Mouse (Mus musculus) embryonic facial prominence, embryonic 11.5 days (tissue): ENCODE data around the gene Sf1. TPM values are rescaled to one million over a fixed set of nuclear protein-coding genes. Genes with fewer than 3 reads are reported as not detected.

Experiments used
- ATAC-seq: fragments of 200-750 bp; cut with Nextera tagmentation; replicated peaks from 2 replicates; pipeline ENCODE4 v1.8.0; 2017; ENCODE audit warnings: low read depth; ENCODE audit not compliant: insufficient number of reproducible peaks, low FRiP score, low TSS enrichment
- DNase-seq: peaks from one replicate; pipeline ENCODE4 v3.0.0-alpha.2; 2015; ENCODE audit warnings: low spot score
- H3K27ac ChIP-seq: fragments of 300-500 bp; sonication (generic); replicated peaks from 2 replicates; pipeline ENCODE4 v1.5.1; 2014; ENCODE audit warnings: mild to moderate bottlenecking, low read depth, low read length, control low read depth
- H3K27me3 ChIP-seq: fragments of 300-500 bp; sonication (generic); 2 replicates; pipeline ENCODE4 v1.6.1; 2014; ENCODE audit warnings: mild to moderate bottlenecking, low read length, moderate library complexity, mixed read lengths; ENCODE audit not compliant: control insufficient read depth, insufficient read depth
- H3K36me3 ChIP-seq: fragments of 300-500 bp; sonication (generic); replicated peaks from 2 replicates; pipeline ENCODE4 v1.6.1; 2014; ENCODE audit warnings: low read depth, mild to moderate bottlenecking, low read length, moderate library complexity, mixed read lengths; ENCODE audit not compliant: control insufficient read depth, insufficient read depth
- H3K4me1 ChIP-seq: fragments of 300-500 bp; sonication (generic); 2 replicates; pipeline ENCODE4 v1.6.1; 2014; ENCODE audit warnings: low read length, mixed read lengths; ENCODE audit not compliant: control insufficient read depth, insufficient read depth
- H3K4me2 ChIP-seq: fragments of 300-500 bp; sonication (generic); 2 replicates; pipeline ENCODE4 v1.6.1; 2014; ENCODE audit warnings: low read depth, mild to moderate bottlenecking, control low read depth, low read length, moderate library complexity
- H3K4me3 ChIP-seq: fragments of 300-500 bp; sonication (generic); 2 replicates; pipeline ENCODE4 v1.5.1; 2014; ENCODE audit warnings: low read depth, low read length, control low read depth
- H3K9ac ChIP-seq: fragments of 300-500 bp; sonication (generic); replicated peaks from 2 replicates; pipeline ENCODE4 v1.6.1; 2014; ENCODE audit warnings: mild to moderate bottlenecking, control low read depth, low read length
- H3K9me3 ChIP-seq: fragments of 300-500 bp; sonication (generic); replicated peaks from 2 replicates; pipeline ENCODE4 v1.6.1; 2016; ENCODE audit warnings: mild to moderate bottlenecking, low read length, inconsistent platforms, mixed read lengths; ENCODE audit not compliant: control insufficient read depth
- WGBS: fragments of 180-500 bp; shearing (Covaris S2); extraction: QIAGEN DNeasy Blood & Tissue Kit; methylation state at CpG from one replicate; pipeline ENCODE4 v1.1.7; 2014; 5-methylcytosine and 5-hydroxymethylcytosine counted together
- polyA plus RNA-seq: library from polyadenylated mRNA; unstranded; fragments of >200 nt; fragmentation: Nextera tagmentation; extraction: Ambion mirVana; gene quantifications from 2 replicates; pipeline ENCODE4 v1.2.1, GENCODE M21; 2014

The Sf1 gene
- polyA plus RNA-seq, 1 experiment from 2014 or later: 157 TPM

DNA sequence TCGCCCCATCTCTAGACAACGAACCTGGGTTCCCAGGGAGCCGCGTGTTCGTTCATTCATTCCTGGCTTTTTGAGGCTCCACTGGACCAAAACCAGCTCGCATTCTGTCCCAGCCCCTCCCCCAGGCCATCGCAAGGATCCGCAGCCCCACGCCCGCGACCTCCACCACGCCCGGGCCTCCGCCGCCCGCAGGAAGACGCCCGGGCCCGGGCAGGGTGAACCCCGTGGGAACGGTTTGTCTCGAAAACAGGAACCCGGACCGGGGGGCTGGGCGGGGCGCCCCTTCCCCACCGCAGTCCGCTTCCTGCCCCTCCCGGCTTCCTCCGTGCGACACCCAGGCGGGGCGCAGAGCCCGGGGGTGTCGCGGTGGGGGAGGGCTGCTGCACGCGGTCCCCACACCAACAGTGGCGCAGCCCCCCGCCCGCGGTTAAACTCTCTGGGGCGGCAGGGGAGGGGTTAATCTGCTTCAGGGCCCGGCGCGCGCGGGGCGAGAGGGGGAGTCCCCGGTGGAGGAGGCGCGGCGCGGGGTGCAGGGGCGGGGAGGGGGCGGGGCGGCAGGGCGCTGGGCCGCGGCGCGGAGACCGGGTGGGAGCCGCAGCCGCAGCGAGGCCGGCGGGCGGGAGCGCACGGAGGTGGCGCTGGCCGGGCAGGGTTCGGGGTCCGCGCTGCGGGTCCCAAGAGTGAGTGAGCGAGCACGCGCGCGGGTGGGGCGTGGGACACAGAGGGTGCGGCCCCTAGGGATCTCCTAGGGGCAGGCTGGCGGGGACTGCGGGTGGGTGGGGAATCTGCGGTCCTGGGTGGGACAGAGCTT, 36.0 kb downstream of the Sf1 start, which contains the start of gene Rasgrp2:
Gene Rasgrp2, plus strand, starts transcription at position 56 of the 811 bp plus-strand sequence.
- Histone ChIP-seq H3K4me1 (peaks cover 7% of the 10 kb centered on the region; the same call in 1 of the 2 replicates), H3K9me3 (no peaks in the 10 kb centered on the region), H3K36me3 (no peaks in the 10 kb centered on the region), H3K4me2 (peak within 1 kb of the TSS; percentile 100), H3K27me3 (peaks cover 29% of the 10 kb centered on the region), H3K4me3 (peak within 1 kb of the TSS; percentile 62), H3K27ac (no peak within 1 kb of the TSS), H3K9ac (peak within 1 kb of the TSS; percentile 70)
- peak; percentile 49 for DNase-seq
- ATAC-seq: no peak
- under 1% methylated on average over 69 of the region's 87 CpGs for WGBS

DNA sequence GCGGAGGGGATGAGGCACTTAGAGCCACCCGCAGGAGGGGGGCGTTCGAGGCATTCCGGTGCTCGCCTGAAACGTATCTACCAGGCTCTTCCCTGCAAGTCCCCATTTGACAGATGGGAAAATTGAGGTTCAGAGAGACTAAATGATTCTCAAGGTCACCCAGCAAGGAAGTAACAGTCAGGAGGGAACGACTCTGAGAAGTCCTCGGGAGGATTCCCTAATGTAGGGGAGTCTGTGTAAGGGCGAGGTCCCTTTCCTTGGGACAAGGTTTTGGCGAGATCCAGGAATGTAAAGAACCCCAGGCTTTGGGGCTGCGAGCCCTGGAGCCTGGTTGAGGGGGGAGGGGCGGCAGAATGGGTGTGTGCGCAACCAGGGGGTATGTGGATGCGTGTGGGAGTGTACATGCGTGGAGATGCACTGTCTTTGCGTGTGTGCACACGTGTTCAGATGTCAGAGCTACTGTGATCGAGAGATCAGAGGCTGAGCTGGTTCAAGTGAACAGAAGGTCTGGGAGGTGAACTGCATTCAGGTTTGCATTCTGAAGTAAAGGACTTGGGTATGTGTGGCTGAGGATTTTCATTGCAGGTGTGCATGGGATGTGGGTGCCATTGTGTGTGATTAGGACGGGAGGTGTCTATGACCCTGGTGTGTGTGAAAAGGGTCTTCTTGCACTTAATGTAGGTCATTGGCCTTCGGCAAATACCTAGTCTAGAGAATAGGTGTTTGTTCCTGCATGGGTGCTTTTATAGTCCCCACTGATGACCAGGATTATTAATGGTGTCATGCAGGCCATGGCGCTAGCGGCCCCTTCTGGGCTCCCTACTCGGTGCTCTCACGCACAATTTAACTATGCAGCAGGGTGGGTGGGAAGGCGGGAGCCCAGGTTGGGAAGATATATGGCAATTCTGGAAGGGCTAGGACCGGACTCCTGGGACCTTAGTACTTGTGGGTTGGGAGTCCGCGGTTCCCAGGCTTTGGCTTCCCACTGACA, 36.9 kb downstream of the Sf1 start:
- Histone ChIP-seq H3K4me2 (peak overlapping the region; percentile 100), H3K27ac (no peak overlapping the region), H3K27me3 (peaks cover 29% of the 10 kb centered on the region), H3K9me3 (no peaks in the 10 kb centered on the region), H3K9ac (no peak overlapping the region; the same call in 1 of the 2 replicates), H3K4me3 (peak overlapping the region; percentile 62), H3K4me1 (peaks cover 7% of the 10 kb centered on the region; the same call in 1 of the 2 replicates), H3K36me3 (no peaks in the 10 kb centered on the region)
- ATAC-seq (no peak; the same call in 1 of the 2 replicates), DNase-seq (no peak)
- 2% methylated on average over 29 of the region's 29 CpGs for WGBS

DNA sequence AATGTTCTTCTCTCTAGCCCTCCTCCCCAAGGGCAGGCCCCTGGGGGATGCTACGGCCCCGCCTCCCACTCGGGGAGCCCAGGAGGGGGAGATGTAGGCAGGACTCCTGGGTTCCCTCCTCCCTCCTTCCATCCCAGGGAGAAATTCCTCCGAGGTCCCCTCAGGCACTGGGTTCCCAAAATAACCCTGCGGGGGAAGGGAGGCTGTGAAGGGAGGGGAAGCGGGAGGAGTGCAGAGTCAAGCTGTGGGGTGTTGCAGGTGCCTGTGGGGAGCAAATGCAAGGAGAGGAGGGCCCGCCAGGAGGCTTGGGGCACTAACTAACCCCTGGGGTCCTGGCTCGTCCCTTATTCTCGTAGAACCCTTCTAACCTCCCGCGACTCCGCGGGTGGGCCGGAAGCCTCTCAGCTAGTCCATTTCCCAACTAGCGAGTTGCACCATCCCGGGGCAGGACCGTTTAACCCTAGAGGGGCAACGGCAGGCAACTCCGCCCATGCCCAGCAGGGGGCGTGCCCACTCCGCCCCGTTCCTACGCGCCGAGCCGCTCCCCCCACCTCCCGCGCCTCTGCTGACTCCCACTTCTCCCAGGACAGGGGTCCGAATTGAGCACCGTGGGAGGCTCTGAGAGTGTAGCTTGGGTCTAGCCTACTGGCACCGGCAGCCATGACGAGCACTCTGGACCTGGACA, 37.8 kb downstream of the Sf1 start:
- 0 out of 2 replicates have a peak, but pooled peaks have one; percentile 26 for ATAC-seq
- Histone ChIP-seq H3K4me3 (peak overlapping the region; percentile 22), H3K9ac (no peak overlapping the region), H3K4me2 (peak overlapping the region; percentile 51), H3K27ac (no peak overlapping the region), H3K36me3 (no peaks in the 10 kb centered on the region), H3K27me3 (peaks cover 29% of the 10 kb centered on the region), H3K4me1 (peaks cover 7% of the 10 kb centered on the region; the same call in 1 of the 2 replicates), H3K9me3 (no peaks in the 10 kb centered on the region)
- DNase-seq: peak; percentile 72
- under 1% methylated on average over 31 of the region's 32 CpGs for WGBS

DNA sequence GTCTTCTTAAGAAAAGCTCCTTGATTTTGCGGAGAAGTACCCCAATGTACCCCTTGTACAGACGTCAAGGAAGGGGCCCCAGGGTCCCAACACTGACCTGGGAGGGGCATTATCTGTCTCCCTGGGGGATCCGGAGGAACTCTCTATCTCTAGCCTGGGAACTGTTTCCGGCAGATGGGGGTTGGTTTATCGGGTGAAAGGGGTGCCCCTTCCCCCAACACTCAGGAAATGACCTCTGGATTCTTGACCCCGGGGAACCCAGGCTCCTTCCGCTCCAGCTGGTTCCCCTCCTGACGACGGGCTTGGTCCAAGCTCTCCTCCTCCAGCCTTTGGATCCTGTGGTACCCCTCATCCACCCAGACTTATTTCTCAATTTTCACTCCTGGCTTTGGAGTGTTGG, 38.5 kb downstream of the Sf1 start:
- H3K4me3 ChIP-seq: no peak overlapping the region; the same call in 1 of the 2 replicates
- DNase-seq: no peak
- H3K36me3 ChIP-seq: no peaks in the 10 kb centered on the region
- no peak overlapping the region for H3K9ac ChIP-seq
- no peak overlapping the region; the same call in 1 of the 2 replicates for H3K4me2 ChIP-seq
- ATAC-seq: no peak
- H3K27me3 ChIP-seq: peaks cover 29% of the 10 kb centered on the region
- WGBS: 8% methylated on average over 9 of the region's 9 CpGs
- H3K9me3 ChIP-seq: no peaks in the 10 kb centered on the region
- peaks cover 7% of the 10 kb centered on the region; the same call in 1 of the 2 replicates for H3K4me1 ChIP-seq
- no peak overlapping the region for H3K27ac ChIP-seq

DNA sequence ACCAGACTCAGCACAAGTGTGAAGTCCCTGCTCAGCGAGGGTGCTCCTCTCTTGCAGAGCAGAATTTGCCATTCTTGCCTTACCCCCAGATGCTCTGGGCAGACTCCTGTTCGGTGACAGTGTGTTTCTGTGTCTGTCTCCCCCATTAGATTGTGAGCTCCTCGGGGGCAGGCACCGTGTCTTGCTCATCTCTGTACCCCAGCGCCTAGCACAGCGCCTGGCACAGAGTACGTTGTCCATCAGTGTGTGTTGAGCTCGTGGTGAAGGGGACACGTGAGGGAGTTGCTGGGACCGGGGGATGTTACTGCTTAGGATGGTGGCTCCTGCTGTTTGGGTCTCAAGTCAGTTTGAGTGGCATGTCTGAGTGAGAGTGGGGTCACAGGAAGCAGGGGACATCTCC, 40.4 kb downstream of the Sf1 start:
- peaks cover 5% of the 10 kb centered on the region; the same call in 1 of the 2 replicates for H3K4me1 ChIP-seq
- no peak overlapping the region for H3K27ac ChIP-seq
- H3K27me3 ChIP-seq: peaks cover 23% of the 10 kb centered on the region
- WGBS: 78% methylated on average over 10 of the region's 10 CpGs
- H3K36me3 ChIP-seq: no peaks in the 10 kb centered on the region
- H3K9ac ChIP-seq: no peak overlapping the region; the same call in 1 of the 2 replicates
- no peaks in the 10 kb centered on the region for H3K9me3 ChIP-seq
- H3K4me2 ChIP-seq: no peak overlapping the region
- DNase-seq (no peak), ATAC-seq (no peak)
- no peak overlapping the region for H3K4me3 ChIP-seq

DNA sequence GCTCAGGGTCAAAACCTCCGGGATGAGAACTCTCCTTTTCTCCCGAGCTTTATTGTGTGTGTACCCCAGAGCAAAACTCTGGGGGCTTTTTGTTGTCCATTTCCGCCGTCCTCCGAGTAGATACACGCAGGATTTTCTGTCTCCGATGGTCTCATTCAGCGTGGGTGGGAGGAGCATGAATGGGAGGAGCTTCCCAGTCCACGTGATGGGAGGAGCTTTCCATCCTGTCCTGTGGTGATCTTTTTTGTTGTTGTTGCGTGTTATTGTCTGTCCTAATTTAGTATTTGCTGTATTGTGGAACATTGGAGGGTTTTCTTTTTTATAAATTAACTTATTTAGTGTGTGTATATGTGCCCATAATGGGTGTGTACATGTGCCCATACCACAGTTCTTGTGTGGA, 41.9 kb downstream of the Sf1 start:
- no peak overlapping the region for H3K4me3 ChIP-seq
- no peak overlapping the region for H3K9ac ChIP-seq
- no peak overlapping the region for H3K4me2 ChIP-seq
- 0 out of 2 replicates have a peak, but pooled peaks cover 5% of the 10 kb centered on the region for H3K4me1 ChIP-seq
- 74% methylated on average over 10 of the region's 10 CpGs for WGBS
- H3K9me3 ChIP-seq: no peaks in the 10 kb centered on the region
- DNase-seq: no peak
- no peak overlapping the region for H3K27ac ChIP-seq
- H3K27me3 ChIP-seq: peaks cover 11% of the 10 kb centered on the region
- no peak for ATAC-seq
- H3K36me3 ChIP-seq: no peaks in the 10 kb centered on the region

DNA sequence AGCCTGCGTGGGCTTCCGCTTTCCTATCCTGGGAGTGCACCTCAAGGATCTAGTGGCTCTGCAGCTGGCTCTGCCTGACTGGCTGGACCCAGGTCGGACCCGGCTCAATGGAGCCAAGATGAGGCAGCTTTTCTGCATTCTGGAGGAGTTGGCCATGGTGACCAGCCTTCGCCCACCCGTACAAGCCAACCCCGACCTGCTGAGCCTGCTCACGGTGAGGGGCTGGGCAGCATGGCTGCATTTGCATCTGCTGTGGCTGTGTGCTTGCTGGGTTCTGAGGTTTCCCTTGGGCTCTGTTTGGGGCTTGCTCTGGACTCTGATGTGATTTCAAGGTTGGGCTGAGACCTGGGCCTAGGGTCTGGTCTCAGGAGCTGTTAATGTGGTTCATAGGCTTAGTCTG, 43.6 kb downstream of the Sf1 start:
- Histone ChIP-seq H3K9me3 (no peaks in the 10 kb centered on the region), H3K27ac (no peak overlapping the region), H3K9ac (no peak overlapping the region), H3K4me1 (no peaks in the 10 kb centered on the region), H3K4me2 (no peak overlapping the region), H3K27me3 (no peaks in the 10 kb centered on the region; the same call in 1 of the 2 replicates), H3K36me3 (no peaks in the 10 kb centered on the region), H3K4me3 (no peak overlapping the region)
- DNase-seq (no peak), ATAC-seq (no peak)
- WGBS: 84% methylated on average over 8 of the region's 8 CpGs
